Mouse (Mus musculus): Measurements from ENCODE around the gene Ube3c.
"Not testable (repeated sequence)": the region's sequence is repeated elsewhere in the genome, so short reads cannot be mapped to it uniquely, and the experiment has no call there.

The Ube3c gene

GRCm38 (mm10) chr5:29568848-29569377 is at the start of gene Ube3c:
TSS of gene Ube3c (plus strand) at chr5:29569242.
- in situ Hi-C loops (cut with MboI) = loop anchor here (25.0 kb wide), 1 partner anchor 1782 kb away; the partner anchor contains the start of gene Paxip1

- in situ Hi-C loops (cut with MboI) = loop anchor here (25.0 kb wide), 1 partner anchor 1773 kb away; the partner anchor contains the start of gene Paxip1
These were observed 8.9 kb upstream of the Ube3c start for GRCm38 (mm10) chr5:29560111-29560510.

GRCm38 (mm10) chr5:29560667-29561066 is 8.4 kb upstream of the Ube3c start:
- in situ Hi-C loops (cut with MboI) = loop anchor here (25.0 kb wide), 1 partner anchor 1773 kb away; the partner anchor contains the start of gene Paxip1

- in situ Hi-C loops (cut with MboI) = loop anchor here (25.0 kb wide), 1 partner anchor 1782 kb away; the partner anchor contains the start of gene Paxip1
These were observed 587 bp downstream of the Ube3c start for GRCm38 (mm10) chr5:29569378-29570280.

- in situ Hi-C loops (cut with MboI) = loop anchor here (25.0 kb wide), 1 partner anchor 1787 kb away; the partner anchor contains the start of gene Paxip1
These were observed 5.2 kb downstream of the Ube3c start for GRCm38 (mm10) chr5:29574286-29574685.

- in situ Hi-C loops (cut with MboI) = no loop called here
These were observed 6.0 kb downstream of the Ube3c start for GRCm38 (mm10) chr5:29575085-29575484.

- in situ Hi-C loops (cut with MboI) = no loop called here
These were observed 9.0 kb downstream of the Ube3c start for GRCm38 (mm10) chr5:29577795-29578631.

GRCm38 (mm10) chr5:29583880-29584595 is 15.0 kb downstream of the Ube3c start:
- in situ Hi-C loops (cut with MboI) = no loop called here

GRCm38 (mm10) chr5:29592161-29592560 is 23.1 kb downstream of the Ube3c start:
- in situ Hi-C loops (cut with MboI) = not testable (repeated sequence)

GRCm38 (mm10) chr5:29606546-29606945 is 37.5 kb downstream of the Ube3c start:
- in situ Hi-C loops (cut with MboI) = no loop called here

- in situ Hi-C loops (cut with MboI) = no loop called here
These were observed 56.6 kb downstream of the Ube3c start for GRCm38 (mm10) chr5:29625610-29626009.

GRCm38 (mm10) chr5:29629941-29630340 is 60.9 kb downstream of the Ube3c start:
- in situ Hi-C loops (cut with MboI) = no loop called here

- in situ Hi-C loops (cut with MboI) = no loop called here
These were observed 62.7 kb downstream of the Ube3c start for GRCm38 (mm10) chr5:29631711-29632110.

- in situ Hi-C loops (cut with MboI) = no loop called here
These were observed 67.3 kb downstream of the Ube3c start for GRCm38 (mm10) chr5:29636298-29636697.

- in situ Hi-C loops (cut with MboI) = no loop called here
These were observed 67.8 kb downstream of the Ube3c start for GRCm38 (mm10) chr5:29636884-29637283.

- in situ Hi-C loops (cut with MboI) = no loop called here
These were observed 72.3 kb downstream of the Ube3c start for GRCm38 (mm10) chr5:29641124-29641884.

- in situ Hi-C loops (cut with MboI) = no loop called here
These were observed 82.7 kb downstream of the Ube3c start for GRCm38 (mm10) chr5:29651696-29652095.

- in situ Hi-C loops (cut with MboI) = no loop called here
These were observed 88.7 kb downstream of the Ube3c start for GRCm38 (mm10) chr5:29657590-29658339.

- in situ Hi-C loops (cut with MboI) = not testable (repeated sequence)
These were observed 92.2 kb downstream of the Ube3c start for GRCm38 (mm10) chr5:29661246-29661645.

- in situ Hi-C loops (cut with MboI) = no loop called here
These were observed 96.3 kb downstream of the Ube3c start for GRCm38 (mm10) chr5:29665391-29665790.

Measured in mature B cell (primary cell).